Mouse (Mus musculus) small intestine, adult 2 months (tissue): ENCODE measurements around the gene Zfp324.

Source experiments
- CTCF ChIP-seq: fragments of 200-500 bp; IDR thresholded peaks from 2 replicates; pipeline ENCODE4 v1.5.1; 2012; ENCODE audit warnings: low read depth, mild to moderate bottlenecking, control low read depth, inconsistent platforms, low read length, moderate library complexity, mixed read lengths; ENCODE audit not compliant: insufficient replicate concordance, insufficient read length; ENCODE audit errors: extremely low read depth
- POLR2A ChIP-seq: fragments of 200-500 bp; IDR thresholded peaks from 2 replicates; pipeline ENCODE4 v1.6.1; 2012; ENCODE audit warnings: low read depth, mild to moderate bottlenecking, control low read depth, inconsistent platforms, low read length, moderate library complexity

- TF ChIP-seq POLR2A (no peak), CTCF (no peak)
Measured at GRCm38 (mm10) chr7:12954896-12955295, 10.7 kb upstream of the Zfp324 start.
